Comparison of ENCODE assay signal across 13 mouse cellular contexts in the genomic region with DNA sequence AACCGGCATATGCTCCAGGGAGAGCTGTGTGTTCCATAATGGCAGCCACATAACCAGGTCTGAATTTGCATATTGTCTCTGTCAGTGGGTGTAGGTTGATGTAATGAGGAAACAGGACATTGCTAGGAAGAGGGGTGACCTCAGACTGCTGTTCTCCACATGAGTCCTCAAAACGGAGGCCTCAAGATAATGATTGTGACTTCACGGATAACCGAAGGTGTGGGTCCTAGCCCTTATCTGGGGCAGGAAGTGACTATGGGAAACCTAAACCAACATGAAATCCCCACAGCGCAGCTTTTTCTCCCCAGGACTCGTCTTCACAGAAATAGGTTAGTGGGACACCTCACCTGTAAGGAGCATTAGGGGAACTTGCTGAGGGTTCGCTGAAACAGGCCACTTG. TPM values are rescaled to one million over a fixed set of nuclear protein-coding genes. Genes with fewer than 3 reads are reported as not detected.
DNase-seq lines count a peak whose midpoint lies in the region; ATAC-seq lines count a peak whose summit lies in the region.
"Had no signal": no experiment of that assay in that cellular context is flagged by ENCODE, and none has a peak within 500 bp of the region (broad histone marks: within the 10 kb centered on the region; RNA-seq: fewer than 3 reads in every experiment).

No protein-coding gene starts in this region.

- peak; percentile 47 for DNase-seq in thymus, postnatal 14 days
- no peak for DNase-seq in kidney, postnatal 4 days
- no peak for DNase-seq in heart, postnatal 4 days
- DNase-seq in frontal cortex, postnatal 36 days (ENCODE audit: low spot score in 2 of 2), result no peak
- DNase-seq: cerebellum, adult 9-10 months; heart, postnatal 10 days; liver, postnatal 0 days; lung, postnatal 10 days had no signal

- peak; percentile 72 for ATAC-seq in CD4-positive, CD25-positive, alpha-beta regulatory T cell, adult 4 months
- ATAC-seq in activated CD4-positive, CD25-positive, alpha-beta regulatory T cell, adult 4 months, result peak; percentile 79
- 0 out of 2 replicates have a peak, but pooled peaks have one; percentile 26 for ATAC-seq in megakaryocyte-erythroid progenitor cell, adult 5-6 weeks (replicated peaks; ENCODE audit: low FRiP score, low TSS enrichment, poor library complexity, severe bottlenecking)
- ATAC-seq: forebrain, embryonic 14.5 days; intestine, postnatal 0 days had no signal

RNA-seq across cellular contexts. Expression of gene Furin, which starts 11.7 kb away (rescaled TPM):
- 1 to 10 TPM; 5.5 to 7.3 TPM for polyA plus RNA-seq in CD4-positive, CD25-positive, alpha-beta regulatory T cell, adult 4 months (2017; shearing (Covaris generic))
- polyA plus RNA-seq in activated CD4-positive, CD25-positive, alpha-beta regulatory T cell, adult 4 months (2017; shearing (Covaris generic)), result 10 to 100 TPM; 10.6 to 15.2 TPM
- 24.9 and 31.5 TPM in 2 replicates for total RNA-seq in megakaryocyte-erythroid progenitor cell, adult 5-6 weeks (2014; fragmentation: Nextera tagmentation)
- total RNA-seq in megakaryocyte-erythroid progenitor cell, adult 5-6 weeks (2017), result 8.2 and 10.0 TPM in 2 replicates
- total RNA-seq in heart, postnatal 4 days (2021), result 100 to 1,000 TPM; 104 to 113 TPM

RNA-seq across cellular contexts. Expression of gene Fes, which starts 29.2 kb away (rescaled TPM):
- polyA plus RNA-seq in CD4-positive, CD25-positive, alpha-beta regulatory T cell, adult 4 months (2017; shearing (Covaris generic)), result 1 to 10 TPM in 1 of 2 experiments, under 1 TPM in 1; 0.11 to 2.5 TPM
- 1 to 10 TPM; 2.0 to 4.5 TPM for polyA plus RNA-seq in activated CD4-positive, CD25-positive, alpha-beta regulatory T cell, adult 4 months (2017; shearing (Covaris generic))
- total RNA-seq in megakaryocyte-erythroid progenitor cell, adult 5-6 weeks (2014; fragmentation: Nextera tagmentation), result 12.5 and 23.2 TPM in 2 replicates
- total RNA-seq in megakaryocyte-erythroid progenitor cell, adult 5-6 weeks (2017), result 1.8 and 17.9 TPM in 2 replicates
- total RNA-seq in heart, postnatal 4 days (2021), result 10 to 100 TPM; 16.4 to 21.5 TPM

RNA-seq across cellular contexts. Expression of gene Man2a2, which starts 45.8 kb away (rescaled TPM):
- 10 to 100 TPM; 10.4 to 22.3 TPM for polyA plus RNA-seq in CD4-positive, CD25-positive, alpha-beta regulatory T cell, adult 4 months (2017; shearing (Covaris generic))
- polyA plus RNA-seq in activated CD4-positive, CD25-positive, alpha-beta regulatory T cell, adult 4 months (2017; shearing (Covaris generic)), result 10 to 100 TPM; 15.8 to 21.8 TPM
- 20.3 and 33.2 TPM in 2 replicates for total RNA-seq in megakaryocyte-erythroid progenitor cell, adult 5-6 weeks (2014; fragmentation: Nextera tagmentation)
- total RNA-seq in megakaryocyte-erythroid progenitor cell, adult 5-6 weeks (2017), result 10.8 and 19.4 TPM in 2 replicates
- 10 to 100 TPM; 65.0 to 65.6 TPM for total RNA-seq in heart, postnatal 4 days (2021)

Comparison
In these comparisons a context has a peak if more than half of its experiments do, and no peak if none do; other contexts are left out.
1. ATAC-seq: peak in every context shown above with its lines; median percentile 79 in activated CD4-positive, CD25-positive, alpha-beta regulatory T cell, adult 4 months; 72 in CD4-positive, CD25-positive, alpha-beta regulatory T cell, adult 4 months; 26 in megakaryocyte-erythroid progenitor cell, adult 5-6 weeks.